Mouse (Mus musculus) stomach, embryonic 15.5 days (tissue): ENCODE results near the gene Wdpcp. TPM values are rescaled to one million over a fixed set of nuclear protein-coding genes. Genes with fewer than 3 reads are reported as not detected.
"Not testable (repeated sequence)": the region's sequence is repeated elsewhere in the genome, so short reads cannot be mapped to it uniquely, and the experiment has no call there.

Experiments used
- ATAC-seq: fragments of 200-750 bp; cut with Nextera tagmentation; 2 replicates; pipeline ENCODE4 v1.8.0; 2017; ENCODE audit warnings: low read depth, moderate number of reproducible peaks, moderate TSS enrichment; ENCODE audit not compliant: insufficient read depth, low FRiP score
- H3K27ac ChIP-seq: fragments of 300-500 bp; sonication (generic); 2 replicates; pipeline ENCODE4 v1.5.1; 2015; ENCODE audit warnings: mild to moderate bottlenecking, inconsistent platforms
- H3K27me3 ChIP-seq: fragments of 300-500 bp; sonication (generic); replicated peaks from 2 replicates; pipeline ENCODE4 v1.6.1; 2015; ENCODE audit warnings: inconsistent platforms
- H3K36me3 ChIP-seq: fragments of 300-500 bp; sonication (generic); 2 replicates; pipeline ENCODE4 v1.6.1; 2015; ENCODE audit warnings: inconsistent platforms
- H3K4me1 ChIP-seq: fragments of 300-500 bp; sonication (generic); 2 replicates; pipeline ENCODE4 v1.6.1; 2015; ENCODE audit warnings: inconsistent platforms
- H3K4me2 ChIP-seq: fragments of 300-500 bp; sonication (generic); 2 replicates; pipeline ENCODE4 v1.6.1; 2015; ENCODE audit warnings: mild to moderate bottlenecking, inconsistent platforms
- H3K4me3 ChIP-seq: fragments of 300-500 bp; sonication (generic); replicated peaks from 2 replicates; pipeline ENCODE4 v1.5.1; 2015; ENCODE audit warnings: inconsistent platforms
- H3K9ac ChIP-seq: fragments of 300-500 bp; sonication (generic); 2 replicates; pipeline ENCODE4 v1.6.1; 2015; ENCODE audit warnings: inconsistent platforms
- H3K9me3 ChIP-seq: fragments of 300-500 bp; sonication (generic); 2 replicates; pipeline ENCODE4 v1.6.1; 2016; ENCODE audit warnings: inconsistent platforms
- WGBS: fragments of 180-500 bp; shearing (Covaris S2); methylation state at CpG from one replicate; pipeline ENCODE4 v1.1.7; 2015; 5-methylcytosine and 5-hydroxymethylcytosine counted together
- polyA plus RNA-seq: library from polyadenylated mRNA; unstranded; fragments of >200 nt; fragmentation: Nextera tagmentation; extraction: Ambion mirVana; gene quantifications from 2 replicates; pipeline ENCODE4 v1.2.1, GENCODE M21; 2015

Gene Wdpcp
- 8.9 and 9.0 TPM in 2 replicates for polyA plus RNA-seq

GRCm38 (mm10) chr11:21571700-21572381 lies at the start of gene Wdpcp, which contains the start of gene Mdh1:
Wdpcp (plus strand) TSS chr11:21572235.
Mdh1 (minus strand) TSS chr11:21572367.
- WGBS, result under 1% methylated on average over 42 of the region's 42 CpGs
- Histone ChIP-seq H3K36me3 (no peaks in the 10 kb centered on the region), H3K27me3 (no peaks in the 10 kb centered on the region), H3K4me1 (peaks cover 12% of the 10 kb centered on the region; the same call in 1 of the 2 replicates), H3K9me3 (no peaks in the 10 kb centered on the region), H3K4me3 (peak within 1 kb of the TSS; percentile 65), H3K9ac (peak within 1 kb of the TSS; percentile 42), H3K27ac (peak within 1 kb of the TSS; percentile 51), H3K4me2 (peak within 1 kb of the TSS; percentile 66)
- peak; percentile 99 for ATAC-seq

DNA sequence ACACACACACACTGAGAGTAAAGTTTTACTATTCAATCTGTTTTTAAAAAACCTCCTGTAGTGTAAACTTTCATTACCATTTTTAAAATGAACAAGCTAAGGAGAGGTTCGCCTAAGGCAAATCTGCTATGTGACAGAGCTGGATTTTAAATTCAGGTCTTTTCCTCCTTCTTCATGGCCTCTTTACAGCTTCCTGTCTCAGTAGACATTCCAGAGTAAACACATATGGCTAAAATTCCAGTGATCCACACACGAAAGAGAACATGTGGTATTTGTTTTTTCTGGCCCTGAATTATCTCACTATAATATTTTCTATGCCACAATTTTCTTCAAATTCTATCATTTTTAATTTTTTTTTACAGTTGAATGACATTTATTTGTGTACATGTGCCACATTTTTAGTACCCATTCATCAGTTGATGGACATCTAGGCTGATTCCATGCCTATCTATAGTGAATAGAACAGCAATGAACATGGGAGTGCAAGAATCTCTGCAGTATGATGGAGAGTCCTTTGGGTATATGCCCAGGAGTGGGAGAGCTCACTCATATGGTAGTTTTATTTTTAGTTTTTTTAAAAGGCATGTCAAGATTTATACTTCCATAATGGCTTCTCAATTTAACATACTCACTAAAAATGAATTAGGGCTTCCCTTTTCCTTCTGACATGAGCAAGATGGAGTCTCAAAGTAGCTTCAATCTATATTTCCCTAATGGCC lies 43.2 kb upstream of the Wdpcp start:
- H3K36me3 ChIP-seq, result no peaks in the 10 kb centered on the region
- H3K27me3 ChIP-seq, result no peaks in the 10 kb centered on the region
- H3K4me1 ChIP-seq, result no peaks in the 10 kb centered on the region
- no peak overlapping the region for H3K27ac ChIP-seq
- H3K9ac ChIP-seq, result no peak overlapping the region
- 33% methylated on average over 2 of the region's 2 CpGs for whole genome bisulfite sequencing
- ATAC-seq, result no peak
- H3K4me3 ChIP-seq, result no peak overlapping the region
- H3K4me2 ChIP-seq, result no peak overlapping the region
- H3K9me3 ChIP-seq, result no peaks in the 10 kb centered on the region

DNA sequence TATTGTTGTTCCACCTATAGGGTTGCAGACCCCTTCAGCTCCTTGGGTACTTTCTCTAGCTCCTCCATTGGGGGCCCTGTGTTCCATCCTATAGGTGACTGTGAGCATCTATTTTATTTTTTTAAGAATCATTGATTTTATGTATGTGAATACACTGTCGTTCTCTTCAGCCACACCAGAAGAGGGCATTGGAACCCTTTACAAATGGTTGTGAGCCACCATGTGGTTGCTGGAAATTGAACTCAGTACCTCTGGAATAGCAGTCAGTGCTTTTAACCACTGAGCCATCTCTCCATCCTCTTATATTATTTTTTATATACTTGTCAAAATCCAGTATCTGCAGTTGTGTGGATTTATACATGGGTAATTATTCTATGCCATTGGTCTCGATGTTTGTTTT lies 41.2 kb upstream of the Wdpcp start:
- H3K36me3 ChIP-seq, H3K27ac ChIP-seq, ATAC-seq, H3K4me1 ChIP-seq, H3K27me3 ChIP-seq, H3K4me2 ChIP-seq, H3K9me3 ChIP-seq, H3K9ac ChIP-seq, H3K4me3 ChIP-seq: not testable (repeated sequence)
- 83% methylated on average over 2 of the region's 2 CpGs for WGBS

DNA sequence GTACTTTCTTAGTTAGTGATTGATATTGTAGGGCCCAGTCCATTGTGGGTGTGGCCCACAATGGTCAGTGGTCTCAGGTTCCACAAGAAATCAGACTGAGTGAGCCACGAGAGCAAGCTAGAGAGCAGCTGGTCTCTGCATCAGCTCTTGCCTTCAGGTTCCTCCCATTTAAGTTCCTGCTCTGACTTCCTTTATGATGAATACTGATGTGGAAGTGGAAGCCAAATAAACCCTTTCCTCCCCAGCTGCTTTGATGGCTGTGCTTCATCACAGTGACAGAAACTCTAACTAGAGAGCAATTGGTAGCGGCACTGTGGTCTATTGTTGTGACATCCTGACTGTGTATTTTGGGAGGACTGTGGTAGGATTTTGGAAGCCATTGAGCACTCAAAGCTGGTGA lies 32.0 kb upstream of the Wdpcp start:
- Histone ChIP-seq H3K4me2 (no peak overlapping the region), H3K4me1 (no peaks in the 10 kb centered on the region), H3K27me3 (no peaks in the 10 kb centered on the region), H3K9me3 (no peaks in the 10 kb centered on the region), H3K9ac (no peak overlapping the region), H3K4me3 (no peak overlapping the region), H3K27ac (no peak overlapping the region), H3K36me3 (no peaks in the 10 kb centered on the region)
- 41% methylated on average over 2 of the region's 2 CpGs for WGBS
- ATAC-seq, result no peak

- Histone ChIP-seq H3K27ac (no peak overlapping the region), H3K27me3 (no peaks in the 10 kb centered on the region), H3K4me3 (no peak overlapping the region), H3K9me3 (no peaks in the 10 kb centered on the region), H3K4me1 (no peaks in the 10 kb centered on the region), H3K9ac (no peak overlapping the region), H3K36me3 (no peaks in the 10 kb centered on the region), H3K4me2 (no peak overlapping the region)
- ATAC-seq, result no peak
- 97% methylated on average over 2 of the region's 2 CpGs for WGBS
These were observed 31.4 kb upstream of the Wdpcp start for GRCm38 (mm10) chr11:21540622-21541021.

- H3K9me3 ChIP-seq, result no peaks in the 10 kb centered on the region
- no peak overlapping the region for H3K9ac ChIP-seq
- H3K4me1 ChIP-seq, result no peaks in the 10 kb centered on the region
- no peak overlapping the region for H3K27ac ChIP-seq
- H3K4me3 ChIP-seq, result no peak overlapping the region
- ATAC-seq, result no peak
- WGBS, result 80% methylated on average over 5 of the region's 5 CpGs
- no peak overlapping the region for H3K4me2 ChIP-seq
- H3K36me3 ChIP-seq, result no peaks in the 10 kb centered on the region
- no peaks in the 10 kb centered on the region for H3K27me3 ChIP-seq
These were observed 29.3 kb upstream of the Wdpcp start for GRCm38 (mm10) chr11:21542731-21543130.

DNA sequence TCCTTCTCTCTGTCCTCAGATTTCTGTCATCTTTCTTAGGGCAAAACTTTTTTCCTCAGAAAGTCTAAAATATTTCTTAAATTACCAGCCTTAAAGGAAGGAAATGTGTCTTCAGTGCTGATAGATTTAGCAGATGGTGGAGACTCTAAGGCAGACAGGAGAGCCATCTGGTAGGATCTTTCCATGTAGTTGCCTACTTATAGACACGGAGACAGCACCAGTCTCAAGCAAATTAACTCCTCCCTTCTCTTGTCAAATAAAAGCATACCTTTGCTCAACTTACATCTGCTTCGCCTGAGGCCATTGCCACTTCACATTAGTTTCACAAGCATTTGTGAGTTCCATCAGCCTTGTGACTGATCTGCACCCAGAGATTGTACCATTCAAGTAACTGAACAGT lies 27.0 kb upstream of the Wdpcp start:
- Histone ChIP-seq H3K36me3 (no peaks in the 10 kb centered on the region), H3K27ac (no peak overlapping the region), H3K27me3 (no peaks in the 10 kb centered on the region), H3K9me3 (no peaks in the 10 kb centered on the region), H3K4me3 (no peak overlapping the region), H3K4me2 (no peak overlapping the region), H3K9ac (no peak overlapping the region), H3K4me1 (no peaks in the 10 kb centered on the region)
- 67% methylated on average over 2 of the region's 2 CpGs for WGBS
- ATAC-seq, result no peak

GRCm38 (mm10) chr11:21545951-21546350 lies 26.1 kb upstream of the Wdpcp start:
- Histone ChIP-seq H3K4me2 (no peak overlapping the region), H3K36me3 (no peaks in the 10 kb centered on the region), H3K4me3 (no peak overlapping the region), H3K9me3 (no peaks in the 10 kb centered on the region), H3K4me1 (no peaks in the 10 kb centered on the region), H3K27me3 (no peaks in the 10 kb centered on the region), H3K27ac (no peak overlapping the region), H3K9ac (no peak overlapping the region)
- no peak for ATAC-seq

DNA sequence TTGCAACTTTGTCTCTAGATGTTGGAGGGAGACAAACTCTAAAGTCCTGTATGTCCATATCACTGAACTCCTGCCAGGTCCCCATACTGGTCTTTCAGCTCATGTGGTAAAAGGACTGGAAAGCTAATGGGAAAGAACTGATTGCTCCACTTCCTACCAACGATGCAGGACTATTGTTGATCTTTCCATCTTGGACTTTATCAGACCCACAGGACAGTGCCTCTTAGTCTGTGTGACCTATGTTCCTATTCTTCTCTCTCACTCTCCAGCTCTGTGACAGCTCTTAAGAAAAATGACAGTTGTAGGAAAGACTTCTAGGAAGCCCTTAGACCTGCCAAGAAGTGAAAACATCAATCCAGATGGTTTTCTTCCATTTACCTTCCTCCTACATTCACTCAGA lies 25.4 kb upstream of the Wdpcp start:
- Histone ChIP-seq H3K9me3 (no peaks in the 10 kb centered on the region), H3K4me3 (no peak overlapping the region), H3K4me2 (no peak overlapping the region), H3K27ac (no peak overlapping the region), H3K27me3 (no peaks in the 10 kb centered on the region), H3K9ac (no peak overlapping the region), H3K4me1 (no peaks in the 10 kb centered on the region), H3K36me3 (no peaks in the 10 kb centered on the region)
- WGBS, result 48% methylated on average over 1 of the region's 1 CpGs
- ATAC-seq, result no peak

GRCm38 (mm10) chr11:21547518-21547917 lies 24.5 kb upstream of the Wdpcp start:
- H3K4me2 ChIP-seq, result no peak overlapping the region
- no peak for ATAC-seq
- H3K36me3 ChIP-seq, result no peaks in the 10 kb centered on the region
- no peak overlapping the region for H3K9ac ChIP-seq
- no peak overlapping the region for H3K4me3 ChIP-seq
- H3K4me1 ChIP-seq, result no peaks in the 10 kb centered on the region
- H3K27me3 ChIP-seq, result no peaks in the 10 kb centered on the region
- no peaks in the 10 kb centered on the region for H3K9me3 ChIP-seq
- no peak overlapping the region for H3K27ac ChIP-seq

GRCm38 (mm10) chr11:21549052-21549451 lies 23.0 kb upstream of the Wdpcp start:
- Histone ChIP-seq H3K9me3 (no peaks in the 10 kb centered on the region), H3K36me3 (no peaks in the 10 kb centered on the region), H3K27me3 (no peaks in the 10 kb centered on the region), H3K4me3 (no peak overlapping the region), H3K9ac (no peak overlapping the region), H3K4me2 (no peak overlapping the region), H3K27ac (no peak overlapping the region), H3K4me1 (no peaks in the 10 kb centered on the region)
- ATAC-seq, result no peak
- WGBS, result 83% methylated on average over 2 of the region's 2 CpGs

DNA sequence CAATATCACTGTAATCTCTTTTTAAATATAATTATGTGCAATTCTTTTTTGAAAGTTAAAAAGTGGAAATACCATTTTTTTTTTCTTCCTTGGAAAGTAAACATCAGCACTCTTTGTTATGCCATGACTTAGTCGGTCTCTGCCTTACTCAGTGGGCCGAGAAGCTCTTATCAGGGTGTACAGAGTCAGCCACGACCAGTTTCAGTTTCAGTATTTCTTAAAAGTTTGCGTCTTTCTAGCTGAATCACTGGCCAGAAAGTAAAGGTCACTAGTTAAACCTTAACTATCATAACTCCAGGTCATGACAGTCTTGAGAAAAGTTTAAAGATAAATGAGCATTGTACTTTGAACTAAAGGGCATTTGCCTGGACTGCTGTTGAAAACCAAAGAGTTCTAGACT lies 22.3 kb upstream of the Wdpcp start:
- Histone ChIP-seq H3K36me3 (no peaks in the 10 kb centered on the region), H3K4me2 (no peak overlapping the region; the same call in 1 of the 2 replicates), H3K9ac (no peak overlapping the region), H3K9me3 (no peaks in the 10 kb centered on the region), H3K4me1 (no peaks in the 10 kb centered on the region), H3K27ac (no peak overlapping the region), H3K4me3 (no peak overlapping the region), H3K27me3 (no peaks in the 10 kb centered on the region)
- 55% methylated on average over 4 of the region's 4 CpGs for WGBS
- peak; percentile 87 for ATAC-seq
